13 mouse cellular contexts compared by ENCODE assay signal in genomic region chr12:82066860-82067259, GRCm38 (mm10).
DNase-seq lines count a peak whose midpoint lies in the region; ATAC-seq and TF ChIP-seq lines count a peak whose summit lies in the region.
"Had no signal": no experiment of that assay in that cellular context is flagged by ENCODE, and none has a peak within 500 bp of the region (broad histone marks: within the 10 kb centered on the region; RNA-seq: fewer than 3 reads in every experiment).

No protein-coding gene starts in this region.

- H3K9me3 ChIP-seq in intestine, embryonic 15.5 days, result no peaks in the 10 kb centered on the region
- no peaks in the 10 kb centered on the region for H3K9me3 ChIP-seq in intestine, embryonic 16.5 days (ENCODE audit: control insufficient read depth, low read length)
- H3K9me3 ChIP-seq in embryonic facial prominence, embryonic 14.5 days (ENCODE audit: control insufficient read depth, low read length), result no peaks in the 10 kb centered on the region
- no peaks in the 10 kb centered on the region for H3K9me3 ChIP-seq in forebrain, embryonic 15.5 days
- H3K9me3 ChIP-seq: forebrain, embryonic 12.5 days; hindbrain, embryonic 15.5 days had no signal

- H3K27ac ChIP-seq in intestine, embryonic 15.5 days, result no peak overlapping the region
- no peak overlapping the region for H3K27ac ChIP-seq in intestine, embryonic 16.5 days (ENCODE audit: low read length)
- no peak overlapping the region for H3K27ac ChIP-seq in thymus, adult 2 months (ENCODE audit: control insufficient read depth, insufficient read depth, low read length)
- H3K27ac ChIP-seq in embryonic facial prominence, embryonic 14.5 days (replicated peaks; ENCODE audit: low read depth, low read length), result no peak overlapping the region
- no peak overlapping the region for H3K27ac ChIP-seq in forebrain, embryonic 15.5 days (replicated peaks)
- H3K27ac ChIP-seq: forebrain, embryonic 12.5 days; hindbrain, embryonic 15.5 days had no signal

- H3K36me3 ChIP-seq in intestine, embryonic 15.5 days, result no peaks in the 10 kb centered on the region
- no peaks in the 10 kb centered on the region for H3K36me3 ChIP-seq in intestine, embryonic 16.5 days (ENCODE audit: control insufficient read depth, insufficient read depth, low read length)
- no peaks in the 10 kb centered on the region for H3K36me3 ChIP-seq in thymus, adult 2 months (ENCODE audit: control insufficient read depth, insufficient read depth, low read length)
- no peaks in the 10 kb centered on the region for H3K36me3 ChIP-seq in embryonic facial prominence, embryonic 14.5 days (ENCODE audit: control insufficient read depth, insufficient read depth, low read length)
- no peaks in the 10 kb centered on the region for H3K36me3 ChIP-seq in forebrain, embryonic 15.5 days
- H3K36me3 ChIP-seq: forebrain, embryonic 12.5 days; hindbrain, embryonic 15.5 days had no signal

- no peak overlapping the region for H3K4me2 ChIP-seq in intestine, embryonic 15.5 days (replicated peaks)
- no peak overlapping the region for H3K4me2 ChIP-seq in intestine, embryonic 16.5 days (ENCODE audit: low read depth, low read length)
- no peak overlapping the region for H3K4me2 ChIP-seq in embryonic facial prominence, embryonic 14.5 days (ENCODE audit: low read depth, low read length)
- no peak overlapping the region for H3K4me2 ChIP-seq in forebrain, embryonic 15.5 days (replicated peaks)
- H3K4me2 ChIP-seq: forebrain, embryonic 12.5 days; hindbrain, embryonic 15.5 days had no signal

- DNase-seq in thymus, postnatal 14 days, result peak; percentile 25
- no peak for DNase-seq in thymus, adult 2 months
- peak; percentile 75 for DNase-seq in embryonic facial prominence, embryonic 14.5 days (ENCODE audit: low spot score)
- no peak for DNase-seq in heart, postnatal 14 days
- no peak for DNase-seq in ovary, postnatal 14 days (ENCODE audit: low spot score)
- DNase-seq: adrenal gland, adult 8-10 months; cerebellum, postnatal 14 days had no signal

- no peak for TF ChIP-seq CTCF in thymus, adult 2 months (IDR thresholded peaks at IDR 0.05; ENCODE audit: borderline replicate concordance, control insufficient read depth, extremely low read depth, insufficient read depth, low read length, poor library complexity)

- H3K9ac ChIP-seq in intestine, embryonic 15.5 days, result no peak overlapping the region
- no peak overlapping the region for H3K9ac ChIP-seq in intestine, embryonic 16.5 days (ENCODE audit: low read depth, low read length)
- no peak overlapping the region for H3K9ac ChIP-seq in embryonic facial prominence, embryonic 14.5 days (ENCODE audit: low read depth, low read length)
- H3K9ac ChIP-seq in forebrain, embryonic 15.5 days (replicated peaks), result no peak overlapping the region
- H3K9ac ChIP-seq: forebrain, embryonic 12.5 days; hindbrain, embryonic 15.5 days had no signal

- H3K4me3 ChIP-seq in intestine, embryonic 15.5 days (replicated peaks), result no peak overlapping the region
- H3K4me3 ChIP-seq in intestine, embryonic 16.5 days (ENCODE audit: low read length), result no peak overlapping the region
- no peak overlapping the region for H3K4me3 ChIP-seq in thymus, adult 2 months (ENCODE audit: control insufficient read depth, insufficient read depth, low read length)
- H3K4me3 ChIP-seq in embryonic facial prominence, embryonic 14.5 days (ENCODE audit: low read depth, low read length), result no peak overlapping the region
- H3K4me3 ChIP-seq in forebrain, embryonic 15.5 days, result no peak overlapping the region
- H3K4me3 ChIP-seq: forebrain, embryonic 12.5 days; hindbrain, embryonic 15.5 days; myocyte had no signal

- ATAC-seq in intestine, embryonic 15.5 days, result 0 out of 2 replicates have a peak, but pooled peaks have one; percentile 61
- no peak for ATAC-seq in intestine, embryonic 16.5 days
- ATAC-seq in embryonic facial prominence, embryonic 14.5 days (ENCODE audit: low read depth), result peak; percentile 68; the same call in 1 of the 2 replicates
- no peak; the same call in 1 of the 2 replicates for ATAC-seq in forebrain, embryonic 15.5 days (replicated peaks)

- 44% methylated on average over 4 of the region's 4 CpGs for WGBS in intestine, embryonic 15.5 days
- WGBS in intestine, embryonic 16.5 days, result 45% methylated on average over 4 of the region's 4 CpGs
- WGBS in thymus, adult 2 months, result 51% methylated on average over 4 of the region's 4 CpGs
- WGBS in embryonic facial prominence, embryonic 14.5 days, result 34% methylated on average over 4 of the region's 4 CpGs
- whole genome bisulfite sequencing in forebrain, embryonic 15.5 days, result 38% methylated on average over 4 of the region's 4 CpGs

- H3K27me3 ChIP-seq in intestine, embryonic 15.5 days (replicated peaks), result no peaks in the 10 kb centered on the region
- no peaks in the 10 kb centered on the region for H3K27me3 ChIP-seq in intestine, embryonic 16.5 days (replicated peaks; ENCODE audit: control insufficient read depth, insufficient read depth, low read length)
- no peaks in the 10 kb centered on the region for H3K27me3 ChIP-seq in thymus, adult 2 months (ENCODE audit: control insufficient read depth, insufficient read depth, low read length)
- no peaks in the 10 kb centered on the region for H3K27me3 ChIP-seq in embryonic facial prominence, embryonic 14.5 days (replicated peaks; ENCODE audit: control insufficient read depth, insufficient read depth, low read length)
- H3K27me3 ChIP-seq in forebrain, embryonic 15.5 days, result no peaks in the 10 kb centered on the region
- H3K27me3 ChIP-seq: forebrain, embryonic 12.5 days; hindbrain, embryonic 15.5 days had no signal

- no peaks in the 10 kb centered on the region for H3K4me1 ChIP-seq in intestine, embryonic 15.5 days (replicated peaks)
- H3K4me1 ChIP-seq in intestine, embryonic 16.5 days (ENCODE audit: control insufficient read depth, insufficient read depth, low read length), result no peaks in the 10 kb centered on the region
- peaks cover 9% of the 10 kb centered on the region for H3K4me1 ChIP-seq in thymus, adult 2 months (replicated peaks; ENCODE audit: control insufficient read depth, insufficient read depth, low read length)
- no peaks in the 10 kb centered on the region for H3K4me1 ChIP-seq in embryonic facial prominence, embryonic 14.5 days (ENCODE audit: control insufficient read depth, insufficient read depth, low read length)
- no peaks in the 10 kb centered on the region for H3K4me1 ChIP-seq in forebrain, embryonic 15.5 days
- H3K4me1 ChIP-seq: forebrain, embryonic 12.5 days; hindbrain, embryonic 15.5 days had no signal

- no peak for TF ChIP-seq POLR2A in thymus, adult 2 months (IDR thresholded peaks at IDR 0.05; ENCODE audit: control insufficient read depth, extremely low read depth, insufficient read depth, low read length, poor library complexity)

- intact Hi-C loops in heart, postnatal 14 days (cut with DNase I), result no loop called here

Comparison
In these comparisons a context has a peak if more than half of its experiments do, and no peak if none do; other contexts are left out.
1. ATAC-seq: peak in intestine, embryonic 15.5 days (single experiment) and embryonic facial prominence, embryonic 14.5 days (single experiment); none in intestine, embryonic 16.5 days (single experiment) and forebrain, embryonic 15.5 days (single experiment).
2. DNase-seq: peak in thymus, postnatal 14 days (single experiment) and embryonic facial prominence, embryonic 14.5 days (single experiment); none in thymus, adult 2 months (single experiment), heart, postnatal 14 days (0 of 2) and ovary, postnatal 14 days (single experiment).